Mouse (Mus musculus) heart, embryonic 12.5 days (tissue): ENCODE data around the gene Soat1. TPM values are rescaled to one million over a fixed set of nuclear protein-coding genes. Genes with fewer than 3 reads are reported as not detected.

Experiments
- ATAC-seq: fragments of 200-750 bp; cut with Nextera tagmentation; 2 replicates; pipeline ENCODE4 v1.8.0; 2017; ENCODE audit warnings: moderate TSS enrichment, moderate library complexity; ENCODE audit not compliant: insufficient number of reproducible peaks, low FRiP score
- H3K27ac ChIP-seq: fragments of 300-500 bp; sonication (generic); 2 replicates; pipeline ENCODE4 v1.5.1; 2016; ENCODE audit warnings: mild to moderate bottlenecking, moderate library complexity; ENCODE audit not compliant: poor library complexity, severe bottlenecking
- H3K27me3 ChIP-seq: fragments of 300-500 bp; sonication (generic); replicated peaks from 2 replicates; pipeline ENCODE4 v1.6.1; 2016; ENCODE audit warnings: mild to moderate bottlenecking, moderate library complexity
- H3K36me3 ChIP-seq: fragments of 300-500 bp; sonication (generic); 2 replicates; pipeline ENCODE4 v1.6.1; 2016; ENCODE audit warnings: mild to moderate bottlenecking, moderate library complexity
- H3K4me1 ChIP-seq: fragments of 300-500 bp; sonication (generic); replicated peaks from 2 replicates; pipeline ENCODE4 v1.6.1; 2016; ENCODE audit warnings: mild to moderate bottlenecking
- H3K4me2 ChIP-seq: fragments of 300-500 bp; sonication (generic); 2 replicates; pipeline ENCODE4 v1.6.1; 2016; ENCODE audit warnings: mild to moderate bottlenecking, moderate library complexity
- H3K4me3 ChIP-seq: fragments of 300-500 bp; sonication (generic); 2 replicates; pipeline ENCODE4 v1.5.1; 2016; ENCODE audit warnings: mild to moderate bottlenecking
- H3K9ac ChIP-seq: fragments of 300-500 bp; sonication (generic); 2 replicates; pipeline ENCODE4 v1.6.1; 2016; ENCODE audit warnings: mild to moderate bottlenecking, moderate library complexity
- H3K9me3 ChIP-seq: fragments of 300-500 bp; sonication (generic); replicated peaks from 2 replicates; pipeline ENCODE4 v1.6.1; 2016; ENCODE audit warnings: mild to moderate bottlenecking, moderate library complexity
- WGBS: fragments of 180-500 bp; shearing (Covaris S2); methylation state at CpG from one replicate; pipeline ENCODE4 v1.1.7; 2016; 5-methylcytosine and 5-hydroxymethylcytosine counted together
- polyA plus RNA-seq: library from polyadenylated mRNA; unstranded; fragments of >200 nt; fragmentation: Nextera tagmentation; extraction: Ambion mirVana; gene quantifications from 2 replicates; pipeline ENCODE4 v1.2.1, GENCODE M21; 2016

The Soat1 gene
- polyA plus RNA-seq, 1 experiment from 2014 or later = 48.9 TPM

GRCm38 (mm10) chr1:156464963-156465362 lies 9.2 kb downstream of the Soat1 start:
- Histone ChIP-seq H3K27ac (no peak overlapping the region), H3K9me3 (peaks cover 4% of the 10 kb centered on the region; the same call in 1 of the 2 replicates), H3K4me2 (no peak overlapping the region), H3K27me3 (no peaks in the 10 kb centered on the region), H3K36me3 (peaks cover 37% of the 10 kb centered on the region), H3K4me1 (peaks cover 28% of the 10 kb centered on the region), H3K9ac (no peak overlapping the region), H3K4me3 (no peak overlapping the region)
- WGBS = 88% methylated on average over 9 of the region's 9 CpGs
- ATAC-seq = no peak

- WGBS = 79% methylated on average over 8 of the region's 8 CpGs
- Histone ChIP-seq H3K4me3 (no peak overlapping the region), H3K27me3 (no peaks in the 10 kb centered on the region), H3K4me2 (no peak overlapping the region), H3K4me1 (peaks cover 36% of the 10 kb centered on the region), H3K36me3 (peaks cover 31% of the 10 kb centered on the region), H3K9ac (no peak overlapping the region), H3K27ac (no peak overlapping the region), H3K9me3 (no peaks in the 10 kb centered on the region; the same call in 1 of the 2 replicates)
- no peak for ATAC-seq
These were observed 9.9 kb downstream of the Soat1 start for GRCm38 (mm10) chr1:156463981-156464853.

- Histone ChIP-seq H3K9ac (no peak overlapping the region), H3K9me3 (no peaks in the 10 kb centered on the region; the same call in 1 of the 2 replicates), H3K27me3 (no peaks in the 10 kb centered on the region), H3K27ac (no peak overlapping the region), H3K4me2 (no peak overlapping the region), H3K4me1 (peaks cover 29% of the 10 kb centered on the region), H3K36me3 (peaks cover 33% of the 10 kb centered on the region), H3K4me3 (no peak overlapping the region)
- 52% methylated on average over 12 of the region's 12 CpGs for WGBS
- no peak for ATAC-seq
These were observed 11.7 kb downstream of the Soat1 start for GRCm38 (mm10) chr1:156462273-156462991.

- Histone ChIP-seq H3K27ac (no peak overlapping the region), H3K4me3 (no peak overlapping the region), H3K4me2 (no peak overlapping the region), H3K9me3 (no peaks in the 10 kb centered on the region; the same call in 1 of the 2 replicates), H3K9ac (no peak overlapping the region), H3K4me1 (peaks cover 29% of the 10 kb centered on the region), H3K36me3 (peaks cover 34% of the 10 kb centered on the region), H3K27me3 (no peaks in the 10 kb centered on the region)
- WGBS = 82% methylated on average over 6 of the region's 6 CpGs
- ATAC-seq = no peak
These were observed 13.1 kb downstream of the Soat1 start for GRCm38 (mm10) chr1:156461036-156461435.

GRCm38 (mm10) chr1:156460216-156460615 lies 13.9 kb downstream of the Soat1 start:
- Histone ChIP-seq H3K9ac (no peak overlapping the region), H3K4me1 (peaks cover 29% of the 10 kb centered on the region), H3K36me3 (peaks cover 32% of the 10 kb centered on the region), H3K27me3 (no peaks in the 10 kb centered on the region), H3K4me2 (no peak overlapping the region), H3K4me3 (no peak overlapping the region), H3K27ac (peak overlapping the region; percentile 26), H3K9me3 (no peaks in the 10 kb centered on the region)
- no peak for ATAC-seq
- WGBS = 84% methylated on average over 4 of the region's 4 CpGs

GRCm38 (mm10) chr1:156459690-156460089 lies 14.4 kb downstream of the Soat1 start:
- Histone ChIP-seq H3K9me3 (no peaks in the 10 kb centered on the region), H3K4me2 (no peak overlapping the region), H3K27ac (peak overlapping the region; percentile 26), H3K27me3 (no peaks in the 10 kb centered on the region), H3K36me3 (peaks cover 32% of the 10 kb centered on the region), H3K4me3 (no peak overlapping the region), H3K9ac (no peak overlapping the region), H3K4me1 (peaks cover 35% of the 10 kb centered on the region)
- 32% methylated on average over 3 of the region's 3 CpGs for WGBS
- 0 out of 2 replicates have a peak, but pooled peaks have one; percentile 51 for ATAC-seq

GRCm38 (mm10) chr1:156458391-156459060 lies 15.6 kb downstream of the Soat1 start:
- H3K4me2 ChIP-seq = no peak overlapping the region
- H3K36me3 ChIP-seq = peaks cover 28% of the 10 kb centered on the region
- no peak overlapping the region for H3K4me3 ChIP-seq
- peaks cover 45% of the 10 kb centered on the region for H3K4me1 ChIP-seq
- no peak overlapping the region for H3K27ac ChIP-seq
- no peak for ATAC-seq
- H3K9ac ChIP-seq = no peak overlapping the region
- H3K27me3 ChIP-seq = no peaks in the 10 kb centered on the region
- WGBS = 57% methylated on average over 8 of the region's 8 CpGs
- H3K9me3 ChIP-seq = no peaks in the 10 kb centered on the region

- no peak overlapping the region for H3K4me3 ChIP-seq
- H3K27ac ChIP-seq = peak overlapping the region; percentile 52; the same call in 1 of the 2 replicates
- H3K36me3 ChIP-seq = peaks cover 26% of the 10 kb centered on the region
- H3K4me1 ChIP-seq = peaks cover 33% of the 10 kb centered on the region
- WGBS = 83% methylated on average over 2 of the region's 2 CpGs
- H3K4me2 ChIP-seq = no peak overlapping the region
- no peak for ATAC-seq
- H3K27me3 ChIP-seq = no peaks in the 10 kb centered on the region
- no peaks in the 10 kb centered on the region for H3K9me3 ChIP-seq
- no peak overlapping the region for H3K9ac ChIP-seq
These were observed 18.9 kb downstream of the Soat1 start for GRCm38 (mm10) chr1:156455005-156455758.

GRCm38 (mm10) chr1:156454384-156454783 lies 19.7 kb downstream of the Soat1 start:
- H3K9ac ChIP-seq = no peak overlapping the region
- no peaks in the 10 kb centered on the region for H3K9me3 ChIP-seq
- no peak overlapping the region for H3K4me3 ChIP-seq
- WGBS = 44% methylated on average over 7 of the region's 7 CpGs
- peaks cover 30% of the 10 kb centered on the region for H3K36me3 ChIP-seq
- H3K4me2 ChIP-seq = no peak overlapping the region
- H3K27ac ChIP-seq = peak overlapping the region; percentile 52; the same call in 1 of the 2 replicates
- peaks cover 26% of the 10 kb centered on the region for H3K4me1 ChIP-seq
- no peak for ATAC-seq
- H3K27me3 ChIP-seq = no peaks in the 10 kb centered on the region

- H3K9me3 ChIP-seq = no peaks in the 10 kb centered on the region
- H3K4me2 ChIP-seq = no peak overlapping the region
- 74% methylated on average over 10 of the region's 10 CpGs for WGBS
- peak overlapping the region; percentile 10; the same call in 1 of the 2 replicates for H3K27ac ChIP-seq
- peaks cover 30% of the 10 kb centered on the region for H3K36me3 ChIP-seq
- ATAC-seq = no peak
- no peak overlapping the region for H3K4me3 ChIP-seq
- H3K4me1 ChIP-seq = peaks cover 24% of the 10 kb centered on the region; the same call in 1 of the 2 replicates
- no peak overlapping the region for H3K9ac ChIP-seq
- no peaks in the 10 kb centered on the region for H3K27me3 ChIP-seq
These were observed 20.3 kb downstream of the Soat1 start for GRCm38 (mm10) chr1:156453876-156454275.
